In genomic region chr9:83304925-83305324, GRCm38 (mm10) we compare ENCODE assay signal across 17 mouse cellular contexts.
DNase-seq lines count a peak whose midpoint lies in the region; ATAC-seq lines count a peak whose summit lies in the region.
"Had no signal": no experiment of that assay in that cellular context is flagged by ENCODE, and none has a peak within 500 bp of the region (broad histone marks: within the 10 kb centered on the region; RNA-seq: fewer than 3 reads in every experiment).

No protein-coding gene starts in this region.

- no peak overlapping the region for H3K4me3 ChIP-seq in lung, embryonic 15.5 days
- H3K4me3 ChIP-seq in embryonic facial prominence, embryonic 14.5 days (ENCODE audit: low read depth, low read length): no peak overlapping the region
- H3K4me3 ChIP-seq in hindbrain, embryonic 14.5 days (replicated peaks; ENCODE audit: low read length): no peak overlapping the region
- H3K4me3 ChIP-seq: forebrain, embryonic 13.5 days; heart, embryonic 10.5 days; midbrain, embryonic 15.5 days had no signal

- DNase-seq in embryo, embryonic 11 days: peak; percentile 35
- DNase-seq in embryo, embryonic 10 days (ENCODE audit: low spot score): no peak
- no peak for DNase-seq in lung, postnatal 10 days
- DNase-seq in embryonic facial prominence, embryonic 14.5 days (ENCODE audit: low spot score): peak; percentile 91
- DNase-seq in left cerebral cortex, postnatal 10 days (ENCODE audit: extremely low spot score in 1 of 2, low spot score in 2 of 2): no peak
- no peak for DNase-seq in hindbrain, embryonic 14.5 days (ENCODE audit: low spot score)
- DNase-seq in thymus, postnatal 36 days: no peak
- DNase-seq: cerebellum, adult 11 months; gastrocnemius, postnatal 14 days; heart, postnatal 4 days; right cerebral cortex, postnatal 25 days had no signal

- no peaks in the 10 kb centered on the region for H3K9me3 ChIP-seq in lung, embryonic 15.5 days
- no peaks in the 10 kb centered on the region for H3K9me3 ChIP-seq in embryonic facial prominence, embryonic 14.5 days (ENCODE audit: control insufficient read depth, low read length)
- H3K9me3 ChIP-seq in hindbrain, embryonic 14.5 days (ENCODE audit: control insufficient read depth, low read length): no peaks in the 10 kb centered on the region
- H3K9me3 ChIP-seq: forebrain, embryonic 13.5 days; heart, embryonic 10.5 days; midbrain, embryonic 15.5 days had no signal

- 31% methylated on average over 7 of the region's 7 CpGs for WGBS in lung, embryonic 15.5 days
- 17% methylated on average over 7 of the region's 7 CpGs for WGBS in embryonic facial prominence, embryonic 14.5 days
- WGBS in hindbrain, embryonic 14.5 days: 47% methylated on average over 7 of the region's 7 CpGs

- peak overlapping the region; percentile 8 for H3K4me2 ChIP-seq in lung, embryonic 15.5 days
- H3K4me2 ChIP-seq in embryonic facial prominence, embryonic 14.5 days (ENCODE audit: low read depth, low read length): peak overlapping the region; percentile 23
- no peak overlapping the region for H3K4me2 ChIP-seq in hindbrain, embryonic 14.5 days (replicated peaks)
- H3K4me2 ChIP-seq: forebrain, embryonic 13.5 days; midbrain, embryonic 15.5 days had no signal

- ATAC-seq in lung, embryonic 15.5 days (ENCODE audit: borderline replicate concordance, extremely low read depth, low FRiP score, low TSS enrichment): peak; percentile 56; the same call in 1 of the 2 replicates
- peak; percentile 82 for ATAC-seq in embryonic facial prominence, embryonic 14.5 days (ENCODE audit: low read depth)
- no peak for ATAC-seq in hindbrain, embryonic 14.5 days (ENCODE audit: low FRiP score)
- ATAC-seq: forebrain, embryonic 13.5 days; inflammation-experienced regulatory T-cells, adult 6 months; midbrain, embryonic 15.5 days had no signal

- peaks cover 7% of the 10 kb centered on the region for H3K4me1 ChIP-seq in lung, embryonic 15.5 days
- H3K4me1 ChIP-seq in embryonic facial prominence, embryonic 14.5 days (ENCODE audit: control insufficient read depth, insufficient read depth, low read length): peaks cover 27% of the 10 kb centered on the region
- no peaks in the 10 kb centered on the region for H3K4me1 ChIP-seq in hindbrain, embryonic 14.5 days (replicated peaks; ENCODE audit: control insufficient read depth, insufficient read depth, low read length)
- H3K4me1 ChIP-seq: forebrain, embryonic 13.5 days; heart, embryonic 10.5 days; midbrain, embryonic 15.5 days had no signal

- peak overlapping the region; percentile 4; the same call in 1 of the 2 replicates for H3K27ac ChIP-seq in lung, embryonic 15.5 days
- peak overlapping the region; percentile 41; the same call in 1 of the 2 replicates for H3K27ac ChIP-seq in embryonic facial prominence, embryonic 14.5 days (replicated peaks; ENCODE audit: low read depth, low read length)
- no peak overlapping the region for H3K27ac ChIP-seq in hindbrain, embryonic 14.5 days
- H3K27ac ChIP-seq: forebrain, embryonic 13.5 days; heart, embryonic 10.5 days; macrophage; midbrain, embryonic 15.5 days had no signal

- intact Hi-C loops in left cerebral cortex, postnatal 10 days (cut with DNase I): no loop called here

- H3K27me3 ChIP-seq in lung, embryonic 15.5 days: no peaks in the 10 kb centered on the region
- no peaks in the 10 kb centered on the region for H3K27me3 ChIP-seq in embryonic facial prominence, embryonic 14.5 days (replicated peaks; ENCODE audit: control insufficient read depth, insufficient read depth, low read length)
- H3K27me3 ChIP-seq in hindbrain, embryonic 14.5 days (ENCODE audit: control insufficient read depth, insufficient read depth, low read length): no peaks in the 10 kb centered on the region
- H3K27me3 ChIP-seq: forebrain, embryonic 13.5 days; midbrain, embryonic 15.5 days had no signal

- no peak overlapping the region for H3K9ac ChIP-seq in lung, embryonic 15.5 days
- no peak overlapping the region for H3K9ac ChIP-seq in embryonic facial prominence, embryonic 14.5 days (ENCODE audit: low read depth, low read length)
- no peak overlapping the region for H3K9ac ChIP-seq in hindbrain, embryonic 14.5 days
- H3K9ac ChIP-seq: forebrain, embryonic 13.5 days; midbrain, embryonic 15.5 days had no signal

- no peaks in the 10 kb centered on the region for H3K36me3 ChIP-seq in lung, embryonic 15.5 days
- no peaks in the 10 kb centered on the region for H3K36me3 ChIP-seq in embryonic facial prominence, embryonic 14.5 days (ENCODE audit: control insufficient read depth, insufficient read depth, low read length)
- no peaks in the 10 kb centered on the region for H3K36me3 ChIP-seq in hindbrain, embryonic 14.5 days (replicated peaks; ENCODE audit: control insufficient read depth, insufficient read depth)
- H3K36me3 ChIP-seq: heart, embryonic 10.5 days; midbrain, embryonic 15.5 days had no signal

Comparison
In these comparisons a context has a peak if more than half of its experiments do, and no peak if none do; other contexts are left out.
1. DNase-seq: peak in embryo, embryonic 11 days (single experiment) and embryonic facial prominence, embryonic 14.5 days (single experiment); none in embryo, embryonic 10 days (single experiment), lung, postnatal 10 days (single experiment), left cerebral cortex, postnatal 10 days (0 of 2), hindbrain, embryonic 14.5 days (single experiment) and thymus, postnatal 36 days (0 of 2).